15 mouse cellular contexts compared by ENCODE assay signal in genomic region chr3:79248659-79249235, GRCm38 (mm10). TPM values are rescaled to one million over a fixed set of nuclear protein-coding genes. Genes with fewer than 3 reads are reported as not detected.
DNase-seq lines count a peak whose midpoint lies in the region; ATAC-seq and TF ChIP-seq lines count a peak whose summit lies in the region.
"Had no signal": no experiment of that assay in that cellular context is flagged by ENCODE, and none has a peak within 500 bp of the region (broad histone marks: within the 10 kb centered on the region; RNA-seq: fewer than 3 reads in every experiment).

No protein-coding gene starts in this region.

- no peak overlapping the region for H3K9ac ChIP-seq in forebrain, embryonic 15.5 days (replicated peaks)
- no peak overlapping the region for H3K9ac ChIP-seq in forebrain, embryonic 11.5 days (ENCODE audit: low read length)
- H3K9ac ChIP-seq: liver, embryonic 12.5 days; lung, embryonic 14.5 days had no signal

- peak overlapping the region; percentile 77; the same call in 1 of the 2 replicates for H3K27ac ChIP-seq in forebrain, embryonic 15.5 days (replicated peaks)
- no peak overlapping the region for H3K27ac ChIP-seq in forebrain, embryonic 11.5 days (ENCODE audit: low read depth, low read length)
- peak overlapping the region; percentile 61 for H3K27ac ChIP-seq in layer of hippocampus, adult 2 months
- H3K27ac ChIP-seq: liver, embryonic 12.5 days had no signal

- no peak for ATAC-seq in forebrain, embryonic 15.5 days (replicated peaks)
- ATAC-seq in forebrain, embryonic 11.5 days (replicated peaks; ENCODE audit: low FRiP score) = no peak
- ATAC-seq: liver, embryonic 12.5 days had no signal

- H3K9me3 ChIP-seq in forebrain, embryonic 15.5 days = no peaks in the 10 kb centered on the region
- H3K9me3 ChIP-seq in forebrain, embryonic 11.5 days (ENCODE audit: control insufficient read depth, low read length) = no peaks in the 10 kb centered on the region; the same call in 1 of the 2 replicates
- H3K9me3 ChIP-seq: liver, embryonic 12.5 days had no signal

- no peaks in the 10 kb centered on the region for H3K36me3 ChIP-seq in forebrain, embryonic 15.5 days
- no peaks in the 10 kb centered on the region for H3K36me3 ChIP-seq in forebrain, embryonic 11.5 days (ENCODE audit: control insufficient read depth, insufficient read depth, low read length)
- H3K36me3 ChIP-seq: liver, embryonic 12.5 days had no signal

- no peak for TF ChIP-seq CTCF in layer of hippocampus, adult 2 months (conservative IDR thresholded peaks at IDR 0.05)

- WGBS in forebrain, embryonic 15.5 days = 79% methylated on average over 5 of the region's 5 CpGs
- WGBS in forebrain, embryonic 11.5 days = 88% methylated on average over 5 of the region's 5 CpGs

- H3K4me1 ChIP-seq in forebrain, embryonic 15.5 days = peaks cover 37% of the 10 kb centered on the region
- peaks cover 2% of the 10 kb centered on the region; the same call in 1 of the 2 replicates for H3K4me1 ChIP-seq in forebrain, embryonic 11.5 days (replicated peaks; ENCODE audit: control insufficient read depth, insufficient read depth, low read length)

- no peaks in the 10 kb centered on the region for H3K27me3 ChIP-seq in forebrain, embryonic 15.5 days
- H3K27me3 ChIP-seq in forebrain, embryonic 11.5 days (ENCODE audit: control insufficient read depth, insufficient read depth, low read length) = no peaks in the 10 kb centered on the region

- no peak for DNase-seq in forebrain, embryonic 11.5 days (ENCODE audit: low spot score)
- no peak for DNase-seq in layer of hippocampus, adult 2 months (ENCODE audit: low spot score in 2 of 2)
- no peak for DNase-seq in layer of hippocampus, adult 11-12 months (ENCODE audit: low spot score)
- DNase-seq in T-cell, adult 2 months (ENCODE audit: low spot score) = peak; percentile 9
- peak; percentile 57 for DNase-seq in naive thymus-derived CD4-positive, alpha-beta T cell, adult 2 months (ENCODE audit: low read depth)
- DNase-seq in adrenal gland, postnatal 36 days = no peak
- DNase-seq in right cerebral cortex, postnatal 14 days = no peak
- DNase-seq: cerebellum, adult 11-12 months; cerebellum, postnatal 36 days; lung, embryonic 14.5 days; midbrain, embryonic 14.5 days; right cerebral cortex, adult 18-20 months had no signal

- H3K4me3 ChIP-seq in forebrain, embryonic 15.5 days = no peak overlapping the region
- H3K4me3 ChIP-seq in forebrain, embryonic 11.5 days (ENCODE audit: low read depth, low read length) = no peak overlapping the region
- H3K4me3 ChIP-seq in layer of hippocampus, adult 2 months = no peak overlapping the region
- H3K4me3 ChIP-seq: erythroblast, embryonic 14.5 days; liver, embryonic 12.5 days had no signal

- no peak overlapping the region for H3K4me2 ChIP-seq in forebrain, embryonic 15.5 days (replicated peaks)
- no peak overlapping the region for H3K4me2 ChIP-seq in forebrain, embryonic 11.5 days (ENCODE audit: low read depth, low read length, severe bottlenecking)
- H3K4me2 ChIP-seq: liver, embryonic 12.5 days; lung, embryonic 14.5 days had no signal

RNA-seq across cellular contexts. Expression of gene Rapgef2, which starts 37.6 kb away (rescaled TPM):
- 11.4 and 11.8 TPM in 2 replicates for polyA plus RNA-seq in forebrain, embryonic 15.5 days (2015; fragmentation: Nextera tagmentation; extraction: Ambion mirVana)
- polyA plus RNA-seq in forebrain, embryonic 11.5 days (2014; fragmentation: Nextera tagmentation; extraction: Ambion mirVana) = 8.5 and 9.3 TPM in 2 replicates
- total RNA-seq in layer of hippocampus, adult 2 months (2021) = 100 to 1,000 TPM; 169 to 173 TPM
- total RNA-seq in adrenal gland, postnatal 36 days (2021) = 10 to 100 TPM; 22.9 to 23.0 TPM

Comparison
In these comparisons a context has a peak if more than half of its experiments do, and no peak if none do; other contexts are left out.
1. DNase-seq: peak in T-cell, adult 2 months (single experiment) and naive thymus-derived CD4-positive, alpha-beta T cell, adult 2 months (single experiment); none in forebrain, embryonic 11.5 days (single experiment), layer of hippocampus, adult 2 months (0 of 2), layer of hippocampus, adult 11-12 months (single experiment), adrenal gland, postnatal 36 days (0 of 2) and right cerebral cortex, postnatal 14 days (single experiment).
2. RNA of gene Rapgef2, which starts 37.6 kb away (total RNA-seq): 169 to 173 TPM in layer of hippocampus, adult 2 months; 22.9 to 23.0 TPM in adrenal gland, postnatal 36 days; every median in the first group is over 4 times any median in the second.